Mouse (Mus musculus): ENCODE data around the gene Cabcoco1. TPM values are rescaled to one million over a fixed set of nuclear protein-coding genes. Genes with fewer than 3 reads are reported as not detected.

Gene Cabcoco1
- polyA plus RNA-seq, 1 experiment from 2014 or later, result 0.51 TPM

DNA sequence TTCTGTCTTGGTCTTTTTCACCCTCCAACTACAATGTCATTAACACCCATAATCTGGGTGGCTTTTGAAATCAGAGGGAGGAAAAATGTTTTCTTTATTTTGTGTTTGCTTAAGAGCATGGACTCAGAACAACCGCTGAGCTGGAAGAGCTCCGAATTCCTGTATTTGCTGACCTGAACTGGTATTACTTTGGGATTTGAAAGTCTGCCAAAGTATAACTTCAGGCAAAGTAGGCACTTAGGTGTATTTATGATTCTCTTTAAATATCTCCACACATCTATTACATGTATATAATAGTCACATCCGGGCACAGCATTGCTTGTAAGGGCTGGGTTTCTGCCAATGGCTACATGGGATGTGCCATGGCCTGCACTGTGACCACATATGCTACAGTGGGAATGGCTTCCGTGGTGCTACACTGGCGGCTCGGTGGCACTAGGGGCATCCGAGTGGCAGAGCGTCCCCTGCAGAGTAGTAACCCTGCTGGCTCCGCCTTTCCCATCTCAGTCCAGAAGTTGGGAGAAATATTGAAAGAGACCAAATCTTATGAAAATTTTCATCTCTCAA, 37.0 kb downstream of the Cabcoco1 start:
- Histone ChIP-seq H3K9ac (replicated peaks) (no peak overlapping the region), H3K27ac (no peak overlapping the region), H3K4me2 (replicated peaks) (no peak overlapping the region), H3K4me1 (replicated peaks) (no peaks in the 10 kb centered on the region), H3K36me3 (no peaks in the 10 kb centered on the region), H3K27me3 (no peaks in the 10 kb centered on the region), H3K4me3 (replicated peaks) (no peak overlapping the region), H3K9me3 (no peaks in the 10 kb centered on the region)
- no peak for ATAC-seq
- 89% methylated on average over 9 of the region's 9 CpGs for WGBS

DNA sequence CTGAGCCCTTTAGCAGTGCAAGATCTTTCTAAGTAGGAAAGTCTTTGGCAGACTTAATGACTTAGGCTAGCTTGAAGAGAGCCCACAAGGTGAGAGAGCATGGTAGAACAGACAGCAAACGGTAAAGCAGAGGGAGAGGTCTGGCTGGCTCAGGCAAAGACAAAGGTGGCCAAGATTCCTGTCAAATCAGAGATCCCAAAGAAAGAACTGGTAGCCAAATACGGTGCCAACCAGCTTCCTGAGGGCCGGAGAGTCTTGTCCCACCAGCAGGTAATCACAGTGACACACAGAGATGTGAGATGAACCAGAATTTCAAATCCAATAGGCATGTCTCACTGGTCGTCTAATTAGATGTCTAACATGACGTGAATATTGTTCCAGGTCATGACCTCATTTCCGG, 40.6 kb downstream of the Cabcoco1 start:
- 82% methylated on average over 6 of the region's 6 CpGs for WGBS
- no peaks in the 10 kb centered on the region for H3K9me3 ChIP-seq
- H3K4me2 ChIP-seq (replicated peaks), result no peak overlapping the region
- no peaks in the 10 kb centered on the region for H3K4me1 ChIP-seq (replicated peaks)
- no peak overlapping the region for H3K9ac ChIP-seq (replicated peaks)
- H3K27me3 ChIP-seq, result no peaks in the 10 kb centered on the region
- no peak overlapping the region for H3K4me3 ChIP-seq (replicated peaks)
- H3K27ac ChIP-seq, result no peak overlapping the region
- H3K36me3 ChIP-seq, result no peaks in the 10 kb centered on the region
- ATAC-seq, result no peak

DNA sequence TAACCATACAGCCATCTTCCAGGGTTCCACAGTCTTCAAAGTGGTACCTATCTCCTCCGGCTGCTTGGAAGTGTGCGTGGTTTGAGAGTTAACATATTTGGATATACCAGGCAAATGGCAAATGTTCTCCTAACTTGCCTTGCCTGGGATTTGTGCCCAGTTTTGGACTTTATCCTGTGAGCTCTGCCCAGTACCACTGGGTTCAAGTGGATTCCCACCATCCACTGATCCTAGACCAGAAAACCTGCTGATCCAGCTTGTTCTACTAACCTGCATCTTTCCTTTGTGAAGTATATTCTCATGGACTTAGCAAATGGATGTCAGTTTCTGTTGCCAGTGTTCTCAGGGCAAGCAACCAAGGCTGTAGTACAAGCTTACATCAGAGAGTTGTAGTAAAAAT, 46.5 kb downstream of the Cabcoco1 start:
- Histone ChIP-seq H3K4me1 (replicated peaks) (no peaks in the 10 kb centered on the region), H3K9me3 (no peaks in the 10 kb centered on the region), H3K27me3 (no peaks in the 10 kb centered on the region), H3K9ac (replicated peaks) (no peak overlapping the region), H3K4me2 (replicated peaks) (no peak overlapping the region), H3K4me3 (replicated peaks) (no peak overlapping the region), H3K27ac (no peak overlapping the region), H3K36me3 (no peaks in the 10 kb centered on the region)
- WGBS, result 97% methylated on average over 2 of the region's 2 CpGs
- ATAC-seq, result no peak

DNA sequence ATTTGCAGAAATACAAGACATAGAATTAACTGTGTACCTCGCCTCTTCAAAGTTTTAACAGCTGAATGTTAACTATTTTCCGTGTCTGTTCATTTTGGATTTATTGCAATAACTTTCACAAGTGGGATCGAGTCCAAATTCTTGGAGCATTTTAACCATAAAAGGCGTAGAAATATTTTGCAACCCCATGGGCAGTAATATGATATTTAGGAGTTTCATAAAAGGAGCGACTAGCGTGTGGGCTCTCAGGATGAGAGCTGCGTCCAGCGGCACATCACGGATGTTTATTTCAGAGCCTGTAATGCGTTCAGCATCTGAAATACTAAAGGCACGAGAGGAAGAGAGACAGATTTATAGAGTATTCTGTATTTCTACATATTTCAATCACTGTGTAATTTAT, 50.1 kb downstream of the Cabcoco1 start:
- no peak overlapping the region for H3K9ac ChIP-seq (replicated peaks)
- no peak for ATAC-seq
- H3K4me1 ChIP-seq (replicated peaks), result no peaks in the 10 kb centered on the region
- H3K4me2 ChIP-seq (replicated peaks), result no peak overlapping the region
- H3K4me3 ChIP-seq (replicated peaks), result no peak overlapping the region
- no peaks in the 10 kb centered on the region for H3K27me3 ChIP-seq
- no peak overlapping the region for H3K27ac ChIP-seq
- 89% methylated on average over 11 of the region's 11 CpGs for WGBS
- no peaks in the 10 kb centered on the region for H3K36me3 ChIP-seq
- H3K9me3 ChIP-seq, result no peaks in the 10 kb centered on the region

DNA sequence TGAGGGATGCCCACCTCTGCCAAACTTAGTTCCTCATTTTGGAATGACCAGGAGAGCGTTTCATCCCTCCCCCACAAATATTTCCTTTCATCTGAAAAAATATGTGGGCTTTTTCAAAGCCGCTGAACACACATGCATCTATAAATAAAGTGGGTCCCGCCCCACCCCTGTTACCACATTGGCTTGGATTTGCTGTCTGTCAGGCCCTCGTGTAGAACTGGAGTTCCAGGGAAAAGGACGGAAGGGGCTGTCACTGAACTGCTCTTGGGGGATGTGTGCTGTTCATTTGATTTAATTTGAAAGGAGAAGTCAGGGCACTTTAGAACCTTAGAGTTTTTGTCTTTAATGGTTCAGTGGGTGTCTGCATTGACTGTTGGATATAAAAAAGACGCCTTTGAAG, 50.9 kb downstream of the Cabcoco1 start:
- Histone ChIP-seq H3K4me1 (replicated peaks) (no peaks in the 10 kb centered on the region), H3K4me2 (replicated peaks) (no peak overlapping the region), H3K9ac (replicated peaks) (no peak overlapping the region), H3K27me3 (no peaks in the 10 kb centered on the region), H3K4me3 (replicated peaks) (no peak overlapping the region), H3K9me3 (no peaks in the 10 kb centered on the region), H3K27ac (no peak overlapping the region), H3K36me3 (no peaks in the 10 kb centered on the region)
- WGBS, result 69% methylated on average over 6 of the region's 6 CpGs
- no peak for ATAC-seq

DNA sequence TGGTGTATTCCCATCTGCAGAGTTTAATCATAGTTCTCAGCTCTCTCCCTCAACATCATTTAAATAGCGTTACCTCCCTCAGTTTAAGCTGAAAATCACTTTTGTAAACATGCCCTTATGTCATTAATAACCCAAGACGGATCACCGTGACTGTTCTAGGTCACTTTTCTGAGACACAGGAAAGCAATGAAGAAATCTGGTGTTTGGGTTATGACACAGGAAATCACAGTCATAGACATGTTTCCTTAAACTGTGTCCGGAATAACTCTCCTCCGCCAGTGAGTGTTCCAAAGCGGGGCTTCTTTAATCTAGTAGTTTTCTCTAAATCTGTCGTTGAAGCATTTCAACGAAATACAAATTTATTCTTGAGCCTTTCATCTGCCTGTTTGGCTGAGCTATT, 68.9 kb downstream of the Cabcoco1 start:
- 85% methylated on average over 8 of the region's 8 CpGs for WGBS
- no peak for ATAC-seq
- H3K27ac ChIP-seq, result no peak overlapping the region
- no peak overlapping the region for H3K4me2 ChIP-seq (replicated peaks)
- H3K27me3 ChIP-seq, result no peaks in the 10 kb centered on the region
- no peak overlapping the region for H3K9ac ChIP-seq (replicated peaks)
- no peaks in the 10 kb centered on the region for H3K36me3 ChIP-seq
- no peaks in the 10 kb centered on the region for H3K4me1 ChIP-seq (replicated peaks)
- H3K4me3 ChIP-seq (replicated peaks), result no peak overlapping the region
- H3K9me3 ChIP-seq, result no peaks in the 10 kb centered on the region

DNA sequence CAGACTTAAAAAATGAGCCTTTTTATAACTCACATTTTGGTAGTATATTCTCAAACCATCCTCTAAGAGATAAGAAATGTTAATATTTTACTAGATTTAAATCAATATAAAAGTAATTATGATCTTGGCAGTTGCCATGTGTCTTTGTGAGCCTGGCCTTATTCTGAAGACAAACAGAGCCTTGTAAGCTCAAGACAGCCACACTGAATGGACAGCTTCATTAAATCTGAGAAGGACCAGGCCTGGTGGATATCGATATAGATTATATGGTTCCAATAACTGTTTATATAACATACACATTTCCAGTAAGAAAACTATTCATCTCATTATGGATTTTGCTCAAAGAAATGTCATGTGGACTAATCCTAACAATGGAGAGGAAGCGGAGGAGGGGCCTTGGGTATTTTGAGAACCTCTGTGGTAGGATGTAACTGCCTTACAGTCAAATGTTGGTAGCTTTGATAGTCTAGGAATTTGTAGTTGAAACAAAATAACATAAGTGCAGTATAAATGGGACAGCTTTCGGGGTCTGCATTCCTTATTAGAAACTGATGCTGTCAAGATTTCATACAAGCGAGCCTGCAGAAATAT, 75.9 kb downstream of the Cabcoco1 start:
- Histone ChIP-seq H3K36me3 (no peaks in the 10 kb centered on the region), H3K9me3 (no peaks in the 10 kb centered on the region), H3K27ac (no peak overlapping the region), H3K9ac (replicated peaks) (no peak overlapping the region), H3K4me2 (replicated peaks) (no peak overlapping the region), H3K27me3 (no peaks in the 10 kb centered on the region), H3K4me3 (replicated peaks) (no peak overlapping the region), H3K4me1 (replicated peaks) (no peaks in the 10 kb centered on the region)
- no peak for ATAC-seq
- 86% methylated on average over 4 of the region's 4 CpGs for WGBS

DNA sequence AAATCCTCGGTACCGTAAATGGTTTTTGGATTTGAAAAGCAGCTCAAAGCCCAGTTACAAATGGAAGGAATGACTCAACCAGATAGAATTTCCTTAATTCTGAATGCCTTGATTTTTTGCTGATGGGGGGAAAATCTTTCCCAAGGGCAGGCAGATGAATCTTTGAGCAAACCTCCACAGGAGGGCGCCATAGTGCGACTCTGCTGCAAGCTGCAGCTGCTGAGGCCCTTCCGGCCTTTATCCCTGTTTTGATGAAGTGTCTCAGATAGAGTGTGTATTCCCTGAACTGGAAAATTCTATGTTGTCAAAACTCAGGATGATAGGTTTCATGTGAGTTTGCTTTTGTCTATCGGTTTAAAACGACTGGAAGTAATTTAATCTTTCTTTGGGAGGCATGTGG, 76.8 kb downstream of the Cabcoco1 start:
- WGBS, result 25% methylated on average over 7 of the region's 7 CpGs
- ATAC-seq, result no peak
- H3K4me3 ChIP-seq (replicated peaks), result no peak overlapping the region

DNA sequence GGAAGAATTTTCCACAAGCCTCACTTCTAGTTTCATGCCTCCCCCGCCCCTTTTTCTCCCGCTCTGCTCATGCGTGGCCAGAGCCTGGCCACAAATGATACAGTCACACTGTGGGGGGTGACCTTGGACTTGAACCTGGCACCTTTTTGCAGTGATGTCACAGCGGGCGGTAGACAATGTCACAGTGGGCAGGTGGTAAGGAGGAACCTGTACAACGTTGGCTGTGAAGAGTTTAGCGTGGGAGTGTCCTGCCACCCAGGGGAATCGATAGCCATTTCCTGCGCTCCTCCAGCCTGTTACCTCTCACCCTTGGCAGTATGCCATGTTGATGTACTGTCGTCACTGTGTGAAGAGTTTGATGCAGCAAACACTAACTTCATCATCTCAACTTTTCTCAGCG, 81.9 kb downstream of the Cabcoco1 start:
- WGBS, result 86% methylated on average over 11 of the region's 11 CpGs
- Histone ChIP-seq H3K9me3 (no peaks in the 10 kb centered on the region), H3K4me2 (replicated peaks) (no peak overlapping the region), H3K27ac (no peak overlapping the region), H3K9ac (replicated peaks) (no peak overlapping the region), H3K36me3 (no peaks in the 10 kb centered on the region), H3K4me1 (replicated peaks) (no peaks in the 10 kb centered on the region), H3K27me3 (no peaks in the 10 kb centered on the region), H3K4me3 (replicated peaks) (no peak overlapping the region)
- ATAC-seq, result no peak

More for the DNA sequence above, 76.8 kb downstream of the Cabcoco1 start:
- H3K27ac ChIP-seq, result no peak overlapping the region
- no peaks in the 10 kb centered on the region for H3K4me1 ChIP-seq (replicated peaks)
- H3K36me3 ChIP-seq, result no peaks in the 10 kb centered on the region
- H3K4me2 ChIP-seq (replicated peaks), result no peak overlapping the region
- no peaks in the 10 kb centered on the region for H3K9me3 ChIP-seq
- no peak overlapping the region for H3K9ac ChIP-seq (replicated peaks)
- H3K27me3 ChIP-seq, result no peaks in the 10 kb centered on the region

DNA sequence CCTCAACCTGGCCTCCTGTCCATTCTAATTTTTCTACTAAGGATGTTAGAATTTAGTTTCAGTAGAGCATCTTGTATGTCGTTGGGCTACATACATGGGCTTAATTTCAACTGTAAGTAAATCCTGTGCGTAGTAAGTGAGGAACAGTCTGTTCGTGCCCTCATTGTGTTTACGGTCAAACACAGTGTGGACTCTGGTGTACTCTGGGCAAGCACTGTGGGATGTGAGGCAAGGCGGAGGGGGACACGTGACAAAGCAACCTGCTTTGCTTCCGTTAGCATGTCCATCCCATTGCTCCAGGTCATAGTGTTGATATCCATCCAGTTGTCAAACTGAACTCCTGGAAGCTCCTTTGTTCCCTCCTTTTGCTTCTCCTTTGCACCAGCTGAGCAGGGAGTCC, 84.7 kb downstream of the Cabcoco1 start:
- Histone ChIP-seq H3K4me1 (replicated peaks) (no peaks in the 10 kb centered on the region), H3K4me3 (replicated peaks) (no peak overlapping the region), H3K9ac (replicated peaks) (no peak overlapping the region), H3K27me3 (no peaks in the 10 kb centered on the region), H3K27ac (no peak overlapping the region), H3K36me3 (no peaks in the 10 kb centered on the region), H3K9me3 (no peaks in the 10 kb centered on the region), H3K4me2 (replicated peaks) (no peak overlapping the region)
- WGBS, result 94% methylated on average over 7 of the region's 7 CpGs
- no peak for ATAC-seq

DNA sequence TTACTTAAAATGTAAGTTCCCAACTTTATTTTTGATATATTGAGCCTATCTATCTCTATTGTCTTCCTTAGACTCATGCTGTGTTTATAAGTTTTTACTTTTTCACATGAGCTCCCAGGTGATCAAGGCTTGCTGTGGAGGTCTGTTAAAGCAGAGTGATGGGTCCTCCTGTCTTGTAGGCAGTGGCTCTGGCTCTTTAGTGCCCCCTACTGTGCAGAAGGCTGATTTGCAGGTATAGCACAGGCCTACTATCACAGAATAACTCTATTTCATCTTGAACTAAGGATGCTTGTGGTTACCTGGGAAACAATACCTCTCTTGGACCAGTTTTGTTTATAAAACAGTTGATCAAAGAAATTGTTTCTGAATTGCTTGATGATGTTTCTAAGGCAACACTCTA, 87.2 kb downstream of the Cabcoco1 start:
- no peak overlapping the region for H3K4me3 ChIP-seq (replicated peaks)
- no peak overlapping the region for H3K4me2 ChIP-seq (replicated peaks)
- H3K27me3 ChIP-seq, result no peaks in the 10 kb centered on the region
- no peak for ATAC-seq
- H3K9ac ChIP-seq (replicated peaks), result no peak overlapping the region
- H3K36me3 ChIP-seq, result no peaks in the 10 kb centered on the region
- H3K4me1 ChIP-seq (replicated peaks), result no peaks in the 10 kb centered on the region
- no peak overlapping the region for H3K27ac ChIP-seq
- H3K9me3 ChIP-seq, result no peaks in the 10 kb centered on the region

DNA sequence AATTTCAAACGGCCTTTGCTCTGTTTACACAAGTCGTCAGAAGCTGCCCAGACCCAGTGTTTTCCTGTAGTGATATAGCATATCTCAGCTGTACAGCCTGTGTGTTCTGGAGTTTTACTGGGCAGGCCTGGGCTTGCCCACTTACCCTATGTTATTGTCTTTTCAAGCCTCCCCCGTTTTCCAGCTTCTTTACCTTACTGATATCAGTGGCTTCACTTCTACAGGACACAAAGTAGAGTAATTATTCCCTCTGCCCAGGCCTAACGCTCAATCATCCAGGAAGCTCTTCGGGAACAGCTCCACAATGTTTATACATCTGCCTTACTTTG, 94.9 kb downstream of the Cabcoco1 start:
- no peak for ATAC-seq
- Histone ChIP-seq H3K27ac (no peak overlapping the region), H3K27me3 (no peaks in the 10 kb centered on the region), H3K36me3 (no peaks in the 10 kb centered on the region), H3K9me3 (no peaks in the 10 kb centered on the region), H3K4me1 (replicated peaks) (0 out of 2 replicates have a peak, but pooled peaks cover 3% of the 10 kb centered on the region), H3K4me3 (replicated peaks) (no peak overlapping the region), H3K4me2 (replicated peaks) (no peak overlapping the region), H3K9ac (replicated peaks) (no peak overlapping the region)
- WGBS, result 66% methylated on average over 5 of the region's 5 CpGs
